Mouse (Mus musculus): Measurements from ENCODE around the gene Trappc12.

DNA sequence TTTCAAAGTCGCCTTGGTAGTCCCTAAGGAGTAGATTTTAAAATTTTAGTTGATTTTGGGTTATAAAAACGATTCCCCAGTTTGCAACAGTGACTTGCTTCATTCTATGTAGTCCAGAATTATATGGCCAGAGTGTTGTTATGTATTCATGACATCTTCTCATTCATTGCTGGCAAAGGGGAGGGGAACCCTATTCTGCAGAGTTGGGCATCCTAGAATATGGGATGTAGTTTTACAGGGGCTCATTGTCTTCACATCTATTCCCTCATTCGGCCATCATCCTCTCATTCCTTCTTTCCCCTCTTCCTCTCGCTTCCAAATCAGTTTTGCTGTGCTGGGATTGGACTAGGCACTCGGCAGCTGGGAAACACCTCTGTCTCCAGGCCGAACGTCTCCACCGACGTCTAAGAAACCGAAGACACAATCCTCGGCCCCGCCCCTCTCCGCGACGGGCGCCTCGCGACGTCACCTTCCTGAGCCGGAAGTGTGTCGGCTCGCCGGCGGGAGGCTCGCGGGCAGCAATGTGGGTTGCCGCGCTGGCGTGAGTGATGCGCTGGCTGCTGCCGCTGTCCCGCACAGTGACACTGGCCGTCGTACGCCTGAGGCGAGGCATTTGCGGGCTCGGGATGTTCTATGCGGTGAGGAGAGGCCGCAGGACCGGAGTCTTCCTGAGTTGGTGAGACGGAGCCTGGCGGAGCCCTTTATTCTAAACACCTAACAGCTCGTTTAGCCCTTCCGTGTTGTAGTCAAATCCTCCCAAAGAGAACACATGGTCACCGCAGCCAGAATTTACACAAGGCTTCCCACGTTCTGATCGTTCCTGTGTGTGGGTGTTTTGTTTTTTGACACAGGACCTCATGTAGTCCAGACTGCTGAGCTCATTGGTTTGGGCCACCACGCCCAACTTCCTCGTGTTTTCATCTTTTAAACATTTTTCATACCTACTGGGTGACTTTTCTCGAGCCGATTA lies 100.8 kb downstream of the Trappc12 start, which contains the start of gene Rnaseh1:
- TF ChIP-seq CTCF (IDR thresholded peaks at IDR 0.05; ENCODE audit: low read depth, low read length) (no peak), GATA1 (IDR thresholded peaks at IDR 0.05; ENCODE audit: borderline replicate concordance, low read length) (no peak), TAL1 (conservative IDR thresholded peaks at IDR 0.05; ENCODE audit: low read depth, low read length) (no peak), POLR2AphosphoS5 (IDR thresholded peaks at IDR 0.05; ENCODE audit: insufficient replicate concordance, low read depth, low read length) (no peak)
